Mouse (Mus musculus) mature B cell (primary cell): Measurements from ENCODE around the gene Trim15.

Experiments
- in situ Hi-C: fragments of 300-500 bp; cut with MboI; formaldehyde crosslinking; loops from 2 replicates; pipeline ENCODE4 v1.14.3; 2019

Trim15 gene

DNA sequence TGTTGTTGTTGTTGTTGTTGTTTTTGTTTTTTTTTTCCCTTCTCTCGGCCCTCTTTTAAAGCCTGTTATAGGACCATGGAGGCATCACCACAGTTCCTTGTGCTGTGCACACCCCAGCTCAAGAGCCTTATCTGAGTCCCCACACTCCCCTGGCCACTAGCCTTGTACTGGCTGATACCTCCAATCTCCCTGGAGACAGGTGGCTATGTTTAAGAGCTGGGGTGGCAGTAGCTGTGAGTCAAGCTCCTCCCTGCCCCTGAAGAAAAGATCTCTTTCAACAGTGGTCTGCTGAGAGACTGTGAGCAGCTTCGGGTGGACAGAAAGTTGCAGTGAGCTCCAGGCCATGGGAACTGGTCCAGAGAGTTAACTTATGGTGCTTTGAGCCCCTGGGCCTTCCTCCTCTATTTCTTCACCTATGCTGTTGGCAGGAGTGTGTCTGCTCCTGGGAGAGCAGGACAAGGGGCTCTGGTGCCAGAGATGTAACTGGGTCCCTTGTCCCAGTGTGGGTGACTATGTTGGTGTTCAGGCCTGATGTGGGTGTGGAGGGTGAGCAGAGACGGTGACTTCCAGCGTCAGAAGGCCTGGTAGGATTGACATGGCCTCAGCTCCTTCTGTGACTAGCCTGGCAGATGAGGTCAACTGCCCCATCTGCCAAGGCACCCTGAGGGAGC lies 2.4 kb upstream of the Trim15 start, which contains the start of gene Trim10:
TSS of gene Trim10 (plus strand) at position 291 of the 671 bp plus-strand sequence.
- in situ Hi-C loops, result no loop called here

DNA sequence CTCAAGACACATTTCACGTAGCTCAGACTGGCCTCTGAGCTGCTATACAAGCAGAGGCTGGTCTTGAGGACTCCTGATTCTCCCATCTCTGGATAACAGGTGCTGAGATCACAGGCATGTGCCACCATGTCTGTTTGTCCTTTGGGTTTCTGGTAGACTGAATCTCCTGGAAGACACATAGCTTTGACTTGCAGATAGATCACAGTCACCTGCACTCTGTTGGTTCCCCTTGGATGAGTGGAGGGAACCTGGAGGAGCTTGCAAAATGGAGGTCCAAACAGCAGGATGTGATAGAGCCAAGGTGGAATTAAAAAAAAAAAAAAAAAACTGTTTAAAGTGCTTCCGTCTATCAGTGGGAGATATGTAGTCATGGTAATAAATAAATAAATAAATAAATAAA lies 1.8 kb upstream of the Trim15 start:
- in situ Hi-C loops, result no loop called here

- in situ Hi-C loops, result no loop called here
These were observed 5.3 kb downstream of the Trim15 start for GRCm38 (mm10) chr17:36861680-36862079.

DNA sequence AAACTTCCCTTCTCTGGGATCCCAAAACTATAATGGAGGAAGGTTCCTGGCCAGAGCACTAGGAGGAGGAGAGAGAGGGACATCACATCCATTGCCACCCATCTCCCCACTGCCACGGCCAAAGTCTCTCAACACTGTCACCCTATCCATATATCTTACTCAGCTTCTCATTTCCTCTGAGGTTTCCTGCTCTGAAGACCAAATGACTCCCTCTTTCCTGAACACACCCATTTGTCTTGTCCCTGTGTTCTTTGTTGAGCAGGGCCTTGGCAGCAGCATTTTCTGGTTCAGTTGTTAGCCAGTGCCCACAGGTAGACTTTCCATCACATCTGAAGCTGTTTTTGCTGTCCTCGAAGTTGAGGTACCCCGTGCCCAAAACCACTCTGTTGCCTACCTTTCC lies 8.8 kb downstream of the Trim15 start:
- in situ Hi-C loops, result no loop called here

- in situ Hi-C loops, result no loop called here
These were observed 10.8 kb downstream of the Trim15 start for GRCm38 (mm10) chr17:36856236-36856635.

DNA sequence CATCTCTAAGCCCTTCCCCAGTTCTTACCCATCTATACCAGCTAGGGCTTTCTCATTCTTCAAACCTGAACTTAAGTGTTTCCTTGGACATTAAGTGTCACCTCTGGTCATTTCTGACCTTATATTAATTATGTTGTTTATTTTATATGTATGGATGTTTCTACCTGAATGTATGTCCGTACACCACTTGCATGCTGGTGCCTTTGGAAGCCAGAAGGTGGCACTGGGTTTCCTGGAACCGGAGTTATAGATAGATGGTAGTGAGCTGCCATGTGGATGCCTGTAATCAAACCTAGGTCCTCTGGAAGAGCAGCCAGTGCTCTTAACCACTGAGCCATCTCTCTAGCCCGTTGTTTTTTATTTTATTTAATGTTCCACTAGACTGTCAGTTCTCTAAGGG lies 11.5 kb downstream of the Trim15 start:
- in situ Hi-C loops, result no loop called here

- in situ Hi-C loops, result no loop called here
These were observed 15.4 kb downstream of the Trim15 start for GRCm38 (mm10) chr17:36851627-36852026.

DNA sequence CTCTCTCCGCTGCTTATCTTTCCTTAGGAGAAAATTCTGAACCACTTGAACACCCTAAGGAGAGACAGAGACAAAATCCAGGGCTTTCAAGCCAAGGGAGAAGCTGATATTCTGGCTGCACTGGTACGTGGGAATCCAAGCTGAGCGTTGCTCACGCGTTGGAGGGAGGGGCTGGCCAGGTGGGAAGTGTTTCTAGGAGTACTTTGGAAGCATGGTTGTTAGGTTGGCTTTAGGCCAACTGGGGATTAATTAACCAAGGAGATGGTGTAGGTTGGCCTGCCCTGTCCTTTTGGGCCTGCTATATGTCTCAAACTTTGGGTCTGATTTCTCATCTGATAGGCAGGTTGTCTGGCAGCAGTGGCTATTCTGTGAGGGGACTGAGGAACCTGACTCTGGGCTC lies 15.8 kb downstream of the Trim15 start:
- in situ Hi-C loops, result no loop called here

GRCm38 (mm10) chr17:36849992-36850391 lies 17.0 kb downstream of the Trim15 start:
- in situ Hi-C loops, result no loop called here

- in situ Hi-C loops, result no loop called here
These were observed 18.1 kb downstream of the Trim15 start for GRCm38 (mm10) chr17:36848911-36849310.

- in situ Hi-C loops, result no loop called here
These were observed 22.3 kb downstream of the Trim15 start for GRCm38 (mm10) chr17:36844725-36845124.

- in situ Hi-C loops, result no loop called here
These were observed 22.7 kb downstream of the Trim15 start for GRCm38 (mm10) chr17:36844286-36844719.

GRCm38 (mm10) chr17:36843696-36844095 lies 23.3 kb downstream of the Trim15 start:
- in situ Hi-C loops, result no loop called here

- in situ Hi-C loops, result no loop called here
These were observed 26.0 kb downstream of the Trim15 start for GRCm38 (mm10) chr17:36840961-36841445.

DNA sequence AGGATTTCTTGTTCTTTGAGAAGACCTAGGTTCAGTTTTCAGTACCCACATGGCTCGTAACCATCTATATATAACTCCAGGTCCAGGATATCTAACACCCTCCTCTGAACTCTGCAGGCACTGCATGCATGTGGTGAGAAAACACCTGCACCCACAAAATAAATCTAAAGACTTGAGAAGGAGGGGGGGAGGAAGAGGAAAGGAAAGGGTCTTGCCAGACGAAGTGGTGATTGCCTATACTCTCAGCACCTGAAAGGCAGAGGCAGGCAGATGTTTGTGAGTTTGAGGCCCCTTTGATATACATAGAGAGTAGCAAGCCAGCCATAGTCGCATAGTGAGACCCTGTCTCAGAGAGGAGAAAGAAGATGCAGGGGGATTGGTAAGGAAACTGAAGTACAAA lies 27.1 kb downstream of the Trim15 start:
- in situ Hi-C loops, result no loop called here

GRCm38 (mm10) chr17:36839001-36839400 lies 28.0 kb downstream of the Trim15 start:
- in situ Hi-C loops, result no loop called here

DNA sequence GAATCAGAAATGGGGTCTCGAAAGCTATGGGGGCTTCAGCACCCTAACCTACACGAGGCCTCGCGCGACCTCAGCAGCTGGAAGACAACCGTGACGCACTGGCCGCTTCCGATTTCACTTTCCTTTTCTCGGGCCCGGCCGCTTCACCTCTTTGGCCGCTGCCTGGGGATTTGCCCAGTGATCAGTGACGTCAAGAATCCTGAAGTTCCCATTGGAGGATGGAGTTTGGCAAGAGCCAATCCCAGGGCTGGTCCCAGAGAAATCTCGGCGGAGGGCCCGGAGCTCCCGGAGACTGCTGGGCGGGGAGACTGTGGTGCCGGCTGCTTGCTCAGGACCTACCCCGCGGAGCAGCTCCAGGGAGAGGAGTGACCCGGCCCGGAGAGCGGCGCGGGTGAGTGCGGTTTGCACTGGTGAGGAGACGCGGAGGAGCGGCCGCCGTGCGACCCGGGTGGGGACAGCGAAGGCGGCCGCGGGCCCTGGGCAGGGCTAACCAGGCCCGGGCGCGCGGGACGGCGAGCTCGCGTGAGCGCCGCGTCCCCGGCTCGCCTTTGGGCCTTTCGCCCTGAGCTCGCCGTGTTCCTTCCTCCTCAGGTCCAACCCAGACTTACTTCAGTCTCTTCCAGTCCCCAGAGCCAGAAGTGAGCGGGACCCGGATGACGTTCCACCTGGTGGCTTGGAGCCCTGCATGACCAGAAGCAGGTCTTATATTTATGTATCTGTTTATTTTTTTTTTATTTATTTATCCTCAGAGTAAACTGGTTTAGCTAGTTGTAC lies 29.9 kb downstream of the Trim15 start, which contains the start of gene Trim26:
TSS of gene Trim26 (plus strand) at position 261 of the 774 bp plus-strand sequence.
- in situ Hi-C loops, result no loop called here

DNA sequence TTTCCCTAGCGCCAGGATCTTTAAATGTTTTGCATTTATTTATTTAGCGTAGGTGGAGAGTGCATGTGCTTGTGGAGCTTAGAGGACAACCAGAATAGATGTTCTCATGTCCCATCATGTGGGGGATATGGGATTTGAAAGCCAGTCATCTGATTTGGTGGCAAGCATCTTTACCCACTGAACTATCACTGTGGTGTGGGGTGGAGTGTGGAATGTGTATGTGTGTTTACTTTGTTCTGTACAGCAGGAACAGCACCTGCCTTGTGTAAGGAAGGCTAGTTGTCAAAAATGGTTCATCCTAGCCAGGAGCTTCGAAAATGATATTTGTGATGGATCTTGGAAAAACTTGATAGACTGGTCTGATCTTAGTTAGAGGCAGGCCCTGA lies 30.6 kb downstream of the Trim15 start:
- in situ Hi-C loops, result no loop called here

- in situ Hi-C loops, result no loop called here
These were observed 31.2 kb downstream of the Trim15 start for GRCm38 (mm10) chr17:36835591-36836426.

- in situ Hi-C loops, result no loop called here
These were observed 34.3 kb downstream of the Trim15 start for GRCm38 (mm10) chr17:36832694-36833093.

DNA sequence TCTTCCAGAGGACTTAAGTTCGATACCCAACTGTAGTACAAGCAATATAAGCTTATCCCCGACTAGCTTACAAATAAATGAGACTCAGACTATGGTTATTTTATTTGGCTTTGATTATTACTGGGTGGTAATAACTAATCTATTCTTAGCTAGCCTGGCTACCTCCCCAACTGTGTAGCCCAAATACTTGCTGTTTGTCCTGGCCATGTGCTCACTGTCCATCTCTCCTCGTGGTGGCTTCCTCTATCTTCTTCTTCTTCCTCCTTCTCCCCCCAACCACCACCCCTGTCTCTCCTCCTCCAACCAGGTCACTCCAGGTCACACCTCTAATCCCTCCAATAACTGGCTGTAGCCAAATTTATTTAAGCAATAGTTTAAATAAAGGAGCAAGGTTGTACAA lies 36.5 kb downstream of the Trim15 start:
- in situ Hi-C loops, result no loop called here

GRCm38 (mm10) chr17:36828488-36828887 lies 38.5 kb downstream of the Trim15 start:
- in situ Hi-C loops, result no loop called here
